Mouse (Mus musculus) left cerebral cortex, postnatal 4 days (tissue): ENCODE data around the gene Hist1h2ab. TPM values are rescaled to one million over a fixed set of nuclear protein-coding genes. Genes with fewer than 3 reads are reported as not detected.
"Not testable (repeated sequence)": the region's sequence is repeated elsewhere in the genome, so short reads cannot be mapped to it uniquely, and the experiment has no call there.

Source experiments
- DNase-seq: peaks from one replicate; pipeline ENCODE4 v3.0.0-alpha.2; 2022
- intact Hi-C: fragments of 180-260 bp; cut with DNase I; formaldehyde crosslinking; loops from one replicate; pipeline ENCODE4 v1.15.1; 2025
- total RNA-seq, 2 experiments: library from RNA; stranded (reverse); gene quantifications; 2 replicates each; pipeline ENCODE4 v1.2.3; 2021

The Hist1h2ab gene
- total RNA-seq, 2 experiments from 2014 or later, result 116 to 120 TPM

GRCm38 (mm10) chr13:23752067-23752741, 1.3 kb downstream of the Hist1h2ab start, which contains the start of gene Hist1h3b:
TSS of gene Hist1h3b (plus strand) at chr13:23752267.
- intact Hi-C loops, result loop anchor here (10.0 kb wide), 1 partner anchor 187 kb away; the partner anchor contains the start of gene Hist1h3e
- peak; percentile 92 for DNase-seq

- intact Hi-C loops, result loop anchor here (10.0 kb wide), 1 partner anchor 188 kb away; the partner anchor contains the start of gene Hist1h3e
- no peak for DNase-seq
Observed at GRCm38 (mm10) chr13:23752742-23753172, 1.8 kb downstream of the Hist1h2ab start.

- intact Hi-C loops, result loop anchor here (10.0 kb wide), 1 partner anchor 189 kb away; the partner anchor contains the start of gene Hist1h3e
- DNase-seq, result no peak
Observed at GRCm38 (mm10) chr13:23753314-23754078, 2.6 kb downstream of the Hist1h2ab start.

- intact Hi-C loops, result loop anchor here (10.0 kb wide), 1 partner anchor 190 kb away; the partner anchor contains the start of gene Hist1h3e
Observed at GRCm38 (mm10) chr13:23755000-23755399, 4.1 kb downstream of the Hist1h2ab start.

GRCm38 (mm10) chr13:23756790-23757189, 5.9 kb downstream of the Hist1h2ab start, which contains the start of gene Hist1h4b:
TSS of gene Hist1h4b (plus strand) at chr13:23757013.
- intact Hi-C loops, result loop anchor here (10.0 kb wide), 1 partner anchor 192 kb away; the partner anchor contains the start of gene Hist1h3e

More at GRCm38 (mm10) chr13:23755000-23755399, 4.1 kb downstream of the Hist1h2ab start:
- no peak for DNase-seq

GRCm38 (mm10) chr13:23757211-23757773, 6.4 kb downstream of the Hist1h2ab start:
- intact Hi-C loops, result loop anchor here (10.0 kb wide), 1 partner anchor 192 kb away; the partner anchor contains the start of gene Hist1h3e
- DNase-seq, result no peak

More at GRCm38 (mm10) chr13:23756790-23757189, 5.9 kb downstream of the Hist1h2ab start, which contains the start of gene Hist1h4b:
- DNase-seq, result peak; percentile 84

GRCm38 (mm10) chr13:23757921-23758320, 7.0 kb downstream of the Hist1h2ab start:
- no peak for DNase-seq
- intact Hi-C loops, result loop anchor here (10.0 kb wide), 1 partner anchor 193 kb away; the partner anchor contains the start of gene Hist1h3e

- no peak for DNase-seq
- intact Hi-C loops, result loop anchor here (10.0 kb wide), 1 partner anchor 195 kb away; the partner anchor contains the start of gene Hist1h3e
Observed at GRCm38 (mm10) chr13:23759251-23759771, 8.4 kb downstream of the Hist1h2ab start.

GRCm38 (mm10) chr13:23759916-23760239, 9.0 kb downstream of the Hist1h2ab start:
- intact Hi-C loops, result loop anchor here (10.0 kb wide), 1 partner anchor 195 kb away; the partner anchor contains the start of gene Hist1h3e

GRCm38 (mm10) chr13:23760240-23760971, 9.5 kb downstream of the Hist1h2ab start:
- DNase-seq, result peak; percentile 48
- intact Hi-C loops, result no loop called here

More at GRCm38 (mm10) chr13:23759916-23760239, 9.0 kb downstream of the Hist1h2ab start:
- no peak for DNase-seq

- DNase-seq, result peak; percentile 100
- intact Hi-C loops, result no loop called here
Observed at GRCm38 (mm10) chr13:23760972-23761864, 10.3 kb downstream of the Hist1h2ab start, which contains the start of gene Hist1h4a. TSS of gene Hist1h4a (minus strand) at chr13:23761230.

GRCm38 (mm10) chr13:23761871-23762821, 11.2 kb downstream of the Hist1h2ab start, which contains the start of gene Hist1h3a:
TSS of gene Hist1h3a (minus strand) at chr13:23762386.
- intact Hi-C loops, result not testable (repeated sequence)
- peak; percentile 54 for DNase-seq

GRCm38 (mm10) chr13:23763242-23763585, 12.3 kb downstream of the Hist1h2ab start:
- no peak for DNase-seq
- intact Hi-C loops, result no loop called here

- intact Hi-C loops, result no loop called here
- peak; percentile 86 for DNase-seq
Observed at GRCm38 (mm10) chr13:23763586-23764323, 12.8 kb downstream of the Hist1h2ab start, which contains the start of gene Hist1h1a. TSS of gene Hist1h1a (plus strand) at chr13:23763666.

GRCm38 (mm10) chr13:23764324-23765171, 13.6 kb downstream of the Hist1h2ab start:
- intact Hi-C loops, result no loop called here
- no peak for DNase-seq

GRCm38 (mm10) chr13:23765172-23765513, 14.2 kb downstream of the Hist1h2ab start:
- no peak for DNase-seq
- intact Hi-C loops, result no loop called here
